Mouse (Mus musculus): ENCODE measurements around the gene Sec24c. TPM values are rescaled to one million over a fixed set of nuclear protein-coding genes. Genes with fewer than 3 reads are reported as not detected.

Sec24c gene
- polyA plus RNA-seq, 1 experiment from 2014 or later: 101 TPM

GRCm38 (mm10) chr14:20708239-20708638 is 34.1 kb downstream of the Sec24c start:
- peaks cover 30% of the 10 kb centered on the region for H3K4me1 ChIP-seq
- no peaks in the 10 kb centered on the region for H3K9me3 ChIP-seq
- H3K27ac ChIP-seq: peak overlapping the region; percentile 98
- H3K4me3 ChIP-seq: peak overlapping the region; percentile 100
- 15% methylated on average over 10 of the region's 10 CpGs for WGBS
- DNase-seq (ENCODE audit: low spot score): no peak
- peaks cover 56% of the 10 kb centered on the region for H3K36me3 ChIP-seq
- no peaks in the 10 kb centered on the region for H3K27me3 ChIP-seq (ENCODE audit: insufficient read depth, poor library complexity, severe bottlenecking)

GRCm38 (mm10) chr14:20713832-20714231 is 39.7 kb downstream of the Sec24c start:
- Histone ChIP-seq H3K36me3 (peaks cover 92% of the 10 kb centered on the region), H3K27me3 (ENCODE audit: insufficient read depth, poor library complexity, severe bottlenecking) (no peaks in the 10 kb centered on the region), H3K9me3 (no peaks in the 10 kb centered on the region), H3K4me3 (no peak overlapping the region), H3K27ac (peak overlapping the region; percentile 80), H3K4me1 (peaks cover 38% of the 10 kb centered on the region)
- WGBS: 33% methylated on average over 11 of the region's 11 CpGs
- DNase-seq (ENCODE audit: low spot score): peak; percentile 87

- peaks cover 14% of the 10 kb centered on the region for H3K4me1 ChIP-seq
- H3K9me3 ChIP-seq: no peaks in the 10 kb centered on the region
- 85% methylated on average over 10 of the region's 10 CpGs for WGBS
- H3K27me3 ChIP-seq (ENCODE audit: insufficient read depth, poor library complexity, severe bottlenecking): no peaks in the 10 kb centered on the region
- no peak for DNase-seq (ENCODE audit: low spot score)
- H3K4me3 ChIP-seq: no peak overlapping the region
- H3K27ac ChIP-seq: no peak overlapping the region
- peaks cover 99% of the 10 kb centered on the region for H3K36me3 ChIP-seq
These were observed 44.3 kb downstream of the Sec24c start for GRCm38 (mm10) chr14:20718443-20718842.

- Histone ChIP-seq H3K27me3 (ENCODE audit: insufficient read depth, poor library complexity, severe bottlenecking) (no peaks in the 10 kb centered on the region), H3K36me3 (peaks cover 99% of the 10 kb centered on the region), H3K9me3 (no peaks in the 10 kb centered on the region), H3K4me1 (peaks cover 1% of the 10 kb centered on the region), H3K27ac (no peak overlapping the region), H3K4me3 (no peak overlapping the region)
- 93% methylated on average over 12 of the region's 12 CpGs for WGBS
- DNase-seq (ENCODE audit: low spot score): no peak
These were observed 45.7 kb downstream of the Sec24c start for GRCm38 (mm10) chr14:20719767-20720166.

- Histone ChIP-seq H3K4me3 (no peak overlapping the region), H3K4me1 (peaks cover 15% of the 10 kb centered on the region), H3K27ac (no peak overlapping the region), H3K9me3 (no peaks in the 10 kb centered on the region), H3K36me3 (peaks cover 98% of the 10 kb centered on the region), H3K27me3 (ENCODE audit: insufficient read depth, poor library complexity, severe bottlenecking) (no peaks in the 10 kb centered on the region)
- 82% methylated on average over 4 of the region's 4 CpGs for WGBS
- DNase-seq (ENCODE audit: low spot score): no peak
These were observed 47.3 kb downstream of the Sec24c start for GRCm38 (mm10) chr14:20721371-20721770.

- no peaks in the 10 kb centered on the region for H3K27me3 ChIP-seq (ENCODE audit: insufficient read depth, poor library complexity, severe bottlenecking)
- H3K36me3 ChIP-seq: peaks cover 98% of the 10 kb centered on the region
- peaks cover 15% of the 10 kb centered on the region for H3K4me1 ChIP-seq
- no peaks in the 10 kb centered on the region for H3K9me3 ChIP-seq
- DNase-seq (ENCODE audit: low spot score): no peak
- no peak overlapping the region for H3K4me3 ChIP-seq
- 0 out of 2 replicates have a peak overlapping the region, but pooled peaks have one; percentile 0 for H3K27ac ChIP-seq
- 93% methylated on average over 12 of the region's 12 CpGs for WGBS
These were observed 48.9 kb downstream of the Sec24c start for GRCm38 (mm10) chr14:20723006-20723405.

- Histone ChIP-seq H3K27ac (no peak overlapping the region), H3K36me3 (peaks cover 98% of the 10 kb centered on the region), H3K4me3 (no peak overlapping the region), H3K9me3 (no peaks in the 10 kb centered on the region), H3K27me3 (ENCODE audit: insufficient read depth, poor library complexity, severe bottlenecking) (no peaks in the 10 kb centered on the region), H3K4me1 (peaks cover 15% of the 10 kb centered on the region)
- WGBS: 36% methylated on average over 5 of the region's 5 CpGs
- DNase-seq (ENCODE audit: low spot score): no peak
These were observed 49.9 kb downstream of the Sec24c start for GRCm38 (mm10) chr14:20724043-20724442.

- Histone ChIP-seq H3K27ac (peak overlapping the region; percentile 74), H3K27me3 (ENCODE audit: insufficient read depth, poor library complexity, severe bottlenecking) (no peaks in the 10 kb centered on the region), H3K4me3 (peak overlapping the region; percentile 9; the same call in 1 of the 2 replicates), H3K9me3 (no peaks in the 10 kb centered on the region), H3K36me3 (peaks cover 99% of the 10 kb centered on the region), H3K4me1 (peaks cover 15% of the 10 kb centered on the region)
- 50% methylated on average over 6 of the region's 6 CpGs for WGBS
- DNase-seq (ENCODE audit: low spot score): no peak
These were observed 51.7 kb downstream of the Sec24c start for GRCm38 (mm10) chr14:20725660-20726339.

- H3K27ac ChIP-seq: 0 out of 2 replicates have a peak overlapping the region, but pooled peaks have one; percentile 48
- H3K4me1 ChIP-seq: peaks cover 32% of the 10 kb centered on the region
- WGBS: 88% methylated on average over 9 of the region's 9 CpGs
- H3K9me3 ChIP-seq: no peaks in the 10 kb centered on the region
- H3K36me3 ChIP-seq: peaks cover 73% of the 10 kb centered on the region
- H3K4me3 ChIP-seq: no peak overlapping the region
- H3K27me3 ChIP-seq (ENCODE audit: insufficient read depth, poor library complexity, severe bottlenecking): no peaks in the 10 kb centered on the region
- DNase-seq (ENCODE audit: low spot score): no peak
These were observed 55.8 kb downstream of the Sec24c start for GRCm38 (mm10) chr14:20729871-20730270.

- no peaks in the 10 kb centered on the region for H3K27me3 ChIP-seq (ENCODE audit: insufficient read depth, poor library complexity, severe bottlenecking)
- no peak overlapping the region for H3K4me3 ChIP-seq
- 81% methylated on average over 9 of the region's 9 CpGs for WGBS
- peaks cover 31% of the 10 kb centered on the region for H3K4me1 ChIP-seq
- peaks cover 72% of the 10 kb centered on the region for H3K36me3 ChIP-seq
- no peak overlapping the region for H3K27ac ChIP-seq
- H3K9me3 ChIP-seq: no peaks in the 10 kb centered on the region
- DNase-seq (ENCODE audit: low spot score): no peak
These were observed 56.9 kb downstream of the Sec24c start for GRCm38 (mm10) chr14:20730853-20731602.

- 42% methylated on average over 12 of the region's 12 CpGs for WGBS
- Histone ChIP-seq H3K9me3 (no peaks in the 10 kb centered on the region), H3K36me3 (peaks cover 71% of the 10 kb centered on the region), H3K27me3 (ENCODE audit: insufficient read depth, poor library complexity, severe bottlenecking) (no peaks in the 10 kb centered on the region), H3K4me3 (peak overlapping the region; percentile 96), H3K4me1 (peaks cover 47% of the 10 kb centered on the region), H3K27ac (peak overlapping the region; percentile 98)
- DNase-seq (ENCODE audit: low spot score): no peak
These were observed 59.2 kb downstream of the Sec24c start for GRCm38 (mm10) chr14:20733041-20733951.

- H3K9me3 ChIP-seq: no peaks in the 10 kb centered on the region
- DNase-seq (ENCODE audit: low spot score): peak; percentile 96
- peaks cover 52% of the 10 kb centered on the region for H3K4me1 ChIP-seq
- no peaks in the 10 kb centered on the region for H3K27me3 ChIP-seq (ENCODE audit: insufficient read depth, poor library complexity, severe bottlenecking)
- under 1% methylated on average over 72 of the region's 81 CpGs for WGBS
- peak within 1 kb of the TSS; percentile 96 for H3K4me3 ChIP-seq
- peak within 1 kb of the TSS; percentile 98 for H3K27ac ChIP-seq
- H3K36me3 ChIP-seq: peaks cover 71% of the 10 kb centered on the region
These were observed 60.1 kb downstream of the Sec24c start, which contains the start of gene Ndst2 for GRCm38 (mm10) chr14:20733952-20734774. TSS of gene Ndst2 (minus strand) at chr14:20734562.
